Mouse (Mus musculus) G1E (cell line): ENCODE data around the gene Zfp62. TPM values are rescaled to one million over a fixed set of nuclear protein-coding genes. Genes with fewer than 3 reads are reported as not detected.

Experiments
- ATAC-seq: 2 replicates; pipeline ENCODE4 v1.8.0; 2016; ENCODE audit warnings: mild to moderate bottlenecking; ENCODE audit not compliant: insufficient number of reproducible peaks, poor library complexity, low FRiP score, severe bottlenecking; ENCODE audit errors: extremely low read depth
- DNase-seq: peaks from one replicate; pipeline ENCODE4 v3.0.0; 2012; ENCODE audit warnings: low spot score
- H3K27me3 ChIP-seq: 2 replicates; pipeline ENCODE4 v1.6.1; 2012; ENCODE audit warnings: mild to moderate bottlenecking, low read length, inconsistent platforms; ENCODE audit not compliant: insufficient read depth
- H3K36me3 ChIP-seq: replicated peaks from 2 replicates; pipeline ENCODE3; 2012; ENCODE audit warnings: mild to moderate bottlenecking, inconsistent platforms
- H3K4me1 ChIP-seq: 2 replicates; pipeline ENCODE4 v1.6.1; 2012; ENCODE audit warnings: low read depth, low read length, inconsistent platforms, mixed read lengths; ENCODE audit not compliant: insufficient read depth
- H3K4me3 ChIP-seq: 2 replicates; pipeline ENCODE4 v1.5.1; 2012; ENCODE audit warnings: low read depth, mild to moderate bottlenecking, inconsistent platforms, low read length, moderate library complexity, mixed read lengths
- H3K9me3 ChIP-seq: replicated peaks from 2 replicates; pipeline ENCODE4 v1.6.1; 2012; ENCODE audit warnings: inconsistent platforms
- CTCF ChIP-seq: IDR thresholded peaks from 2 replicates; pipeline ENCODE4 v1.5.1; 2012; ENCODE audit warnings: low read depth, low read length, inconsistent platforms, mixed read lengths
- GATA1 ChIP-seq: IDR thresholded peaks from 2 replicates; pipeline ENCODE4 v1.6.1; 2012; ENCODE audit warnings: borderline replicate concordance, low read length, inconsistent platforms, mixed read lengths
- GATA2 ChIP-seq: IDR thresholded peaks from 2 replicates; pipeline ENCODE4 v1.6.1; 2012; ENCODE audit warnings: low read depth, low read length, inconsistent platforms, borderline replicate concordance
- POLR2AphosphoS5 ChIP-seq: IDR thresholded peaks from 2 replicates; pipeline ENCODE4 v1.6.1; 2012; ENCODE audit warnings: low read depth, low read length, inconsistent platforms; ENCODE audit not compliant: insufficient replicate concordance
- TAL1 ChIP-seq: conservative IDR thresholded peaks from 2 replicates; pipeline ENCODE4 v1.6.1; 2012; ENCODE audit warnings: low read depth, low read length, inconsistent platforms, mixed read lengths
- polyA plus RNA-seq: library from polyadenylated mRNA; stranded (reverse); fragments of >175 nt; gene quantifications from 2 replicates; pipeline ENCODE4 v1.2.3, GENCODE M21; 2012
- total RNA-seq, 2 experiments: library from RNA; stranded (forward) in 1 of 2; stranded (reverse) in 1 of 2; fragments of 200-1000 nt in 1 of 2; fragments of >200 nt in 1 of 2; fragmentation: Nextera tagmentation in 1 of 2; gene quantifications; 2 replicates each; pipeline ENCODE4 v1.2.3; 2014 to 2017

Zfp62 gene
- total and polyA plus RNA-seq, 3 experiments: 13.3 to 143 (median 78.2) TPM

GRCm38 (mm10) chr11:49219271-49219670 is 16.2 kb downstream of the Zfp62 start:
- Histone ChIP-seq H3K36me3 (peaks cover 35% of the 10 kb centered on the region), H3K4me3 (no peak overlapping the region), H3K27me3 (no peaks in the 10 kb centered on the region), H3K9me3 (no peaks in the 10 kb centered on the region), H3K4me1 (peaks cover 3% of the 10 kb centered on the region; the same call in 1 of the 2 replicates)
- DNase-seq (no peak), ATAC-seq (no peak)
- TF ChIP-seq CTCF: no peak

GRCm38 (mm10) chr11:49224455-49224854 is 21.4 kb downstream of the Zfp62 start:
- ATAC-seq: no peak
- no peak overlapping the region for H3K4me3 ChIP-seq

GRCm38 (mm10) chr11:49232781-49233180 is 29.7 kb downstream of the Zfp62 start:
- TF ChIP-seq TAL1: no peak
- no peak for TF ChIP-seq GATA1
- TF ChIP-seq GATA2: no peak
- TF ChIP-seq POLR2AphosphoS5: no peak
- TF ChIP-seq CTCF: no peak
- DNase-seq: no peak
- Histone ChIP-seq H3K4me1 (0 out of 2 replicates have a peak, but pooled peaks cover 2% of the 10 kb centered on the region), H3K9me3 (no peaks in the 10 kb centered on the region), H3K27me3 (peaks cover 13% of the 10 kb centered on the region), H3K36me3 (no peaks in the 10 kb centered on the region), H3K4me3 (no peak overlapping the region)
- ATAC-seq: no peak

More at GRCm38 (mm10) chr11:49224455-49224854, 21.4 kb downstream of the Zfp62 start:
- peaks cover 3% of the 10 kb centered on the region; the same call in 1 of the 2 replicates for H3K4me1 ChIP-seq
- DNase-seq: no peak
- 0 out of 2 replicates have a peak, but pooled peaks cover 3% of the 10 kb centered on the region for H3K27me3 ChIP-seq
- peaks cover 2% of the 10 kb centered on the region for H3K36me3 ChIP-seq
- TF ChIP-seq GATA2 (no peak), GATA1 (no peak)
- H3K9me3 ChIP-seq: no peaks in the 10 kb centered on the region

- ATAC-seq: no peak
- no peaks in the 10 kb centered on the region for H3K9me3 ChIP-seq
- H3K27me3 ChIP-seq: peaks cover 11% of the 10 kb centered on the region
- H3K4me1 ChIP-seq: peaks cover 10% of the 10 kb centered on the region; the same call in 1 of the 2 replicates
- TF ChIP-seq CTCF: no peak
- no peak for TF ChIP-seq POLR2AphosphoS5
- no peak for TF ChIP-seq GATA1
- TF ChIP-seq GATA2: no peak
- no peak for TF ChIP-seq TAL1
- H3K4me3 ChIP-seq: no peak overlapping the region
- no peaks in the 10 kb centered on the region for H3K36me3 ChIP-seq
- DNase-seq: no peak
Measured at GRCm38 (mm10) chr11:49235459-49236207, 32.5 kb downstream of the Zfp62 start.

- ATAC-seq: no peak
- Histone ChIP-seq H3K27me3 (peaks cover 11% of the 10 kb centered on the region), H3K4me1 (peaks cover 18% of the 10 kb centered on the region), H3K9me3 (no peaks in the 10 kb centered on the region), H3K36me3 (no peaks in the 10 kb centered on the region), H3K4me3 (no peak overlapping the region)
- DNase-seq: no peak
- TF ChIP-seq POLR2AphosphoS5 (no peak), TAL1 (no peak), GATA2 (no peak), CTCF (no peak), GATA1 (no peak)
Measured at GRCm38 (mm10) chr11:49236891-49237290, 33.8 kb downstream of the Zfp62 start.

- DNase-seq (no peak), ATAC-seq (no peak)
- Histone ChIP-seq H3K27me3 (peaks cover 11% of the 10 kb centered on the region), H3K4me3 (no peak overlapping the region), H3K36me3 (no peaks in the 10 kb centered on the region), H3K4me1 (peaks cover 24% of the 10 kb centered on the region), H3K9me3 (no peaks in the 10 kb centered on the region)
- TF ChIP-seq TAL1 (no peak), CTCF (no peak), GATA1 (no peak), POLR2AphosphoS5 (no peak), GATA2 (no peak)
Measured at GRCm38 (mm10) chr11:49237532-49237931, 34.4 kb downstream of the Zfp62 start.
